Mouse (Mus musculus) right cerebral cortex, postnatal 36 days (tissue): ENCODE data around the gene Tut1.
A peak's percentile ranks its signal among the peaks of the same experiment; 100 is the strongest.

Experiments
- DNase-seq, 2 experiments: peaks; one replicate each; pipeline ENCODE4 v3.0.0; 2022; ENCODE audit warnings: low spot score in 2 of 2, mixed read lengths in 1 of 2

The Tut1 gene

DNA sequence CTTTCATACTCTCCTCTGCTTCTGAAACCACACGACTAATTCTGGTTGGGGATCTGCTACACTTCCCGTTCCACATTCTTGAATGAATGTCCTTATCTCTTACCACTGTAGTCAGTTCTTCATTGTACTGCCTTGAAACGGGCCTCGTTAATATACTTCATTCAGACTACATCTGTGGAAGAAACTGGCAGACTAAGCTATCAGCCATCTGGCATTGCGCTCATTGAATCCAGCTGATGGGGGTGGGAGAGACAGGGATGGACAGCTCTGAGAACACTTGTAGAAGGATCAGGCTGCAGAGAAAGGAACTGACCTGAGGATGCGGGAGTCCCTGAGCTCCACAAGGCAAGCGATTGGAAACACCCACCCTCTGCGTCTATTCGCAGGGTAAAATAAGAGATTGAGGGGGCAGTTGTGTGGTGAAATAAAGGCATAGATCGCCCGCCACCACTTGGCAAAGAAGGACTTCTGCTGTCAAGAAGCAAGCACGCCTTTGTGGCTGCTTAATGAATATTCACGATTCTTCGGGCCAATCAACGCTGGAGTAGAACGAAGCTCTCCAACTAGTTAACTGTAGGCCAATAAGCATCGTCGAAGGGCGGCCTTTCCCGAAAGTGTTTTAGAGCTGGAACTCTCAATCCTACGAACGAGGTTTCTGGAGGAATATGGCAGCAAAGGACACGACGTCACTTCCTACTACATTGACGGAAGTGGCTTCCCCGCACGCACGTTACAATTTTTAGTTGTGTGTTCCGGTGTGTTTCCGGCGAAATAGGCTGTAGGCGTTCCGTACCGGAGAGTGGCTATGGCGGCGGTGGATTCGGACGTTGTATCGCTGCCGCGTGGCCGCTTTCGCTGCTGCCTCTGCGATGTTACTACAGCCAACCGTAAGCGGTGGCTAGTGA, at the start of gene Tut1:
TSS of gene Tut1 (plus strand) at position 713 of the 905 bp plus-strand sequence.
- DNase-seq = peak; percentile 91 to 93

- DNase-seq = no peak
Observed at GRCm38 (mm10) chr19:8908531-8908930, 45.1 kb upstream of the Tut1 start.

DNA sequence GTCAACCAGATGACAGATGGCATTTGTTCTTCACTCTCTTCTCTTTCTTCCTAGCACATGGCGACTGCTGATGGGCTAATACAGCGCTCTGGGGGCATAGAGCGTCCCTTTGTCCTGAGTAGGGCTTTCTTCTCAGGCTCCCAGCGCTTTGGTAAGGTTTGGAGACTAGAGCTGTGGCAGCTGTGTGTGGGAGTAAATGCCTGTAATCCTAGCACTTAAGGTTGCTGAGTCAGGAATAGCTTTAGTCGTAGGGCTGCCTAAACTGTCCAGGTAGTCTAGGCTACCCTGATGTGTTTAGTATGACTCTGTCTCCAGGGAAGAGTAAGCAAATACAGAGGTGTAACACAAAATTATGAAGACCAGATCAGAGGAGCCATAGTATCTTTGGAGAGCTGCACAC, 41.8 kb upstream of the Tut1 start:
- DNase-seq = no peak

GRCm38 (mm10) chr19:8914212-8914611, 39.4 kb upstream of the Tut1 start:
- DNase-seq = peak in 1 of 2 experiments; percentile 61

DNA sequence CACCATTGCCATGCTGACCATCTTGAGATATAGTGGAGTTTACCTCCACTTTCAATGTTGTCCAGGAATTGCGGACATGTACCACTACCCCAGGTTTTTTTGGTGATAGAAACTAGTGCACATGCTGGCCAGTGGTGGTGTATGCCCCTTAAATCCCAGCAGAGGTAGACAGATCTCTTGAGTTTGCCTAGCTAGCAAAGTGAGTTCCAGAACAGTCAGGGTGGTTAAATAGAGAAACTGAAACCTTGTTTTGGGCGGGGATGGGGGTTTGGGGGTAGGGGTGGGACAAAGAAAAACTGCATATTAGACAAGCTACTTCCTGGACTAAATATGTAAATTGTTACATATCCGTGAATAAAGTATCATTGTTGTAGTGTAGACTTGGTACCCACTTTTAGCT, 34.6 kb upstream of the Tut1 start:
- DNase-seq = no peak

DNA sequence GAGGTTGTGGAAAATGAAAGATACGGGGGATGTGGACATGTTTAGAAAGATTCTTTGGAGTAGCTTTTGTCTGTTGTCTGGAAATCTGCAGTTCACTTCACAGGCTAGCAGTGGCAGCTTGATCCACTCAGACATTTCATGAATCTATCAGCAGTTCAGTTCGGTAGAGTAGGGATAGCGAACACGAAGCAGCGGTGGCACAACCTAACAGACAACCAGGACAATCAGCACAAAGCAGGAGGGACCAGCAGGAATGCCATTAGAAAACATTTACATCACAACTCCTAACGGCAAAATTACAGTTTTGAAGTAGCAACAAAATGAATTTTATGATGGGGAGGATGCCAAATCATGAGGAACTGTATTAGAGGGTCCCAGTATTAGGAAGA, 34.0 kb upstream of the Tut1 start:
- no peak for DNase-seq

- peak; percentile 92 to 94 for DNase-seq
Observed at GRCm38 (mm10) chr19:8920073-8920736, 33.4 kb upstream of the Tut1 start, which contains the start of gene B3gat3. Gene B3gat3, plus strand, starts transcription at chr19:8920374.

- no peak for DNase-seq
Observed at GRCm38 (mm10) chr19:8920836-8921291, 32.8 kb upstream of the Tut1 start.

DNA sequence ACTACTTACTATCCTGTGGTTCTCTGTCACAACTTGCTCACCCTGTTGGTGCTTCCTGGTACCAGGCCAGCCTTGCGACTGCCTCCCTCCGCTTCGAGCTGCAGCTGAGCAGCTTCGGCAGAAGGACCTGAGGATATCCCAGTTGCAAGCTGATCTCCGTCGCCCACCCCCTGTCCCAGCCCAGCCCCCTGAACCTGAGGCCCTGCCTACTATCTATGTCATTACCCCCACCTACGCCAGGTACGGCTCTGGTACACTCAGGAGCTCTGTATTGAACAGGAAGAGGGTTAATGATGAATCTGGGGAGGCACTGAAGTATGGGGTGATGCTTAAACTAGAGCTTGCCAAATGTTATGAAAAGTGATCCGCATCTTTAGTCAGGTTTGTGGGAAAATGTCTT, 31.9 kb upstream of the Tut1 start:
- no peak for DNase-seq

DNA sequence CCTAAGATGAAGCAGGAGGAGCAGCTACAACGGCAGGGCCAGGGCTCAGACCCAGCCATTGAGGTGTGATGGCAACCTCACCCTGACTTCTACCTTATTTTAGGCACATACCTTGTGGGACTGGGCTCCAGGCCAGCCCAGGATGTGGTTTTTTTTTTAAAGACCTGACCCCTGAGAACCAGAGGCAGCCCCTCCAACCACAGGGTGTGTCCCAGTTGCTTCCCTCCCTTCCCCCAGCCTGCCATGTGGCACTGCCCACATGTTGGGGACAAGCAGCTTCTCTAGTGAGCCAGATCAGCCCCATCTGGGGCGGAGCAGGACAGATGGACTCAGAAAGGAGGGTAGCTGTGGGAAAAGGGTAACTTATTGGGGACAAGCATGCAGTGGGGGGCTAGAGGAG, 26.9 kb upstream of the Tut1 start:
- DNase-seq = no peak

- no peak for DNase-seq
Observed at GRCm38 (mm10) chr19:8927891-8928525, 25.6 kb upstream of the Tut1 start.

DNA sequence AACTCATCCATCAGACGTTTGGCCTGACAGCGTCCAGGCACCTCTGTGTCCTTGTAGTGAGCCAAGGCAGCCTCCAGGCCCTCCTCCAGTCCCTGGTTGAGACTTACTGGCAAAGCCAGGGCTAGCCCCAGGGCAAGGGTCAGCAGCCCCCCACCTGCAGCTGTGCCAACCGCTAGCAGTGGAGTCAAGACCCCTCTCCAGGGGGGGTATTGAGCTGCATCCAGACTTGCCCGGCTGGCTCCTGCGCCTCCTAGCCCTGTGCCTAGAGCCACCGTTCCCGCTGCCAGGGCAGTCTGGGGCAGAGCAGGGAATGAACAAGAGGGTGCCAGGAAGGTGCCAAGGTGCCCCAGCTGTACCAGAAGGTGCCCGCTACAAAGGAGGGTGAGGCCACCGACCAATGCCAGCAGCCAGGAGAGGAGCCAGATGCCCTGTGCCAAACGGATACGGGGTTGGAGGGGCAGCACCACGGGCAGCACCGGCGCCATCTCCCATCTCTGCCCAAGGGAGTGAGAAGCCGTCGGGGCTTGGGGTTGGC, 24.9 kb upstream of the Tut1 start:
- no peak for DNase-seq

DNA sequence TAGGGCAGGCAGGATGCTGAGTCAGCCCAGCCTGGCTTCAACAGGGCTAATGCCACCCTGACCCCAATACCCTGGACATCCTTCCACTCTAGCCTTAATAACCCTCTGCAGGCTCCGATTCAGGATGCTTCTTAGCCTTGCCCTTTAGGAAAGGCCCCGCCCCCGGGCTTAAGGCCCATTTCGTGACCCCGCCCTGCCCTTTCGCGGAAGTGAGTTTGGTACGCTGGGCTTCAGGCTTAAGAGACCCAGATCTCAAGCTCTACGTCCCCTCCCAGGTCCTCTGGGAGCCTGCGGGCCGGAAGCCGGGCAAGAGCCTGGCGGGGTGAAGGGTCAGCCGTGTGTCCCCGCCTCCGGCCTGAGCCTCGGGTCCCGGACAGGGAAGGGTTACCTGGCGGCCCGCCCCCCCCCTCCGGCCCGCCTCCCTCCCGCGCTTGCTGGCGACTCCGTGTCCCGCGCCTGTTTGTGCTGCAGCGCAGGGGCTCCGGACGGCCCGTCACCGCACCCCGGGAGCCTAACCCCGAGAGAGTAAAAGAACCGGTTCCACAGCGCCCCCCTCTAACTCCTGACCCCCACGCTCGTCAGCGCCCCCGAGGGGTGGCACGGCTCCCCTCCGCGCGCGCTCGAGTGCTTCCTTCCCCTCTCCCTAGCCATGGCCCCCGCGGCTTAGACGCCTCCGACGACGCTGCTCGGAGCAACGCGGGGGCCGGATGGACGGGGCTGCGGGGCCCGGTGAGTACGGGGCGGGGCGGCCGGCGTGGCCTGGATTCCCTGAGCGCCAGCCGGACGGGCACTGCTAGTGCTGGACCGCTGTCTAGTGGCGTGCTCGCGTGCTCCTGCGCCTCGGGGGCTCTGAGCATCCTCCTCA, 24.2 kb upstream of the Tut1 start, which contains the start of the genes Rom1 and Eml3:
TSS of gene Rom1 (minus strand) at position 133 of the 865 bp plus-strand sequence.
TSS of gene Eml3 (plus strand) at position 329 of the 865 bp plus-strand sequence.
- DNase-seq = no peak

DNA sequence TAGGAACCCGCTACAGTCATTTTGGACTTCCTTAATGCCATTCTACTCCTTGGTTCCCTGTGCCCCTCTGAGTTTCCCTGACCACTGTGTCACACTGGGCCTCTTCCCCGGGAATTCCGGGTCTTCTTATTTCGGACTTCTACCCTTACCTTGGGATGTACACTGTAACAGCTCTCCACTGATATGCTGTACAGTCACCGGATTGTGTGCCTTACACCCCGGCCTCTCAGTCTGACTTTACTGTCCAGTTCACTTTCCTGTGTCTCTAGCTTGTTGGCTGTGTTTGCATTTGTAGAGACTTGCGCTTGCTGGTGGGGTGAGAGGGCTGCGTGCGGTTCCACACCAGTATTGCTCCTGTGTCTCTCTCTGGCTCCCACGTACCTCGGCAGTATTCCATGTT, 23.5 kb upstream of the Tut1 start:
- DNase-seq = no peak

DNA sequence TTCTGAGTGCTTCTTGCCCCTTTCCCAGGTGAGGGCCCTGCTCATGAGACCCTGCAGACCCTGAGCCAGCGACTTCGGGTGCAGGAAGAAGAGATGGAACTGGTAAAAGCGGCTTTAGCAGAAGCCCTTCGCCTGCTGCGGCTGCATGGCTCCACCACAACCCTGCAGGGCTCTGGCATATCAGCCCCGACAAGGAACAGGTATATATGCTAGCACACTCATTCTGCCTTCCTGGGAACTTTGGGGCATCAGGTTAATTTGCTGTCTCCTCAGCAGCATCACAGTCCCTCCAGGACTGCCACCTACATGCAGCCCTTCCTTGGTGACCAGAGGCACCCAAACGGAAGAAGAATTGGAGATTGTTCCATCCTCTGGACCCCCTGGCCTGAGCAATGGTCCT, 22.9 kb upstream of the Tut1 start:
- no peak for DNase-seq

DNA sequence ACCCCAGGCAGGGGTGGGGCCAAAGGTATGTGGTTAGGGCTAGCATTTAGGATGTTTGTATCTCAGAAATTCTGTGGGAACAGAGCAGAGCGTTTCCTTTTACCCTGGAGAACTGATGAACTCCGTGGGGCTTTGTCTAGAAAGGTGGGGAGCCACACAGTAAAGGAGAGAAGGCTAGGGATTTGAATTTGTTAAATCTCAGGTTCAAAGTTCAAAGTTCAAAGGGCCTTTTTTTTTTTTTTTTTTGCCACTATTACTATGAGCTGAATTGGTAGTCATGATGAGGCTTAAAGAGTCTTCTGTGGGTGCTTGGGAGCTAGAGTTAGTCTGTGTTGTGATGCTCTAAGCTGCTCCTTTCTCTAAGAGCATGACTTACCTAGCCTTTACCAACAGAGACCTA, 16.9 kb upstream of the Tut1 start:
- no peak for DNase-seq

GRCm38 (mm10) chr19:8940526-8941133, 13.0 kb upstream of the Tut1 start:
- DNase-seq = no peak

DNA sequence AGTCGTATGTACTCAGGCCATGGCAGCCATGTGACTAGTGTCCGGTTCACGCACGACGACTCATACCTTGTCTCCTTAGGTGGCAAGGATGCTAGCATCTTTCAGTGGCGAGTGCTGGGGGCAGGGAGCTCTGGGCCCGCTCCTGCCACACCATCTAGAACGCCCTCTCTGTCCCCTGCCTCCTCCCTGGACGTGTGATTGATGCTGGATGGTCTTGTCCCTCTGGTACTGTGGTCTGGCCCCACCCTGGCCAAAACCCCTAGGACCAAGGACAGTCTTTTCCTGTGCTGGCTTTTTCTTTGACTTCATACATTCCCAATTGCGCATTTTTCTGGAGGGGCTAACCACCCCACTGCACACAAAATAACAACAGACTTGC, 12.5 kb upstream of the Tut1 start:
- no peak for DNase-seq

DNA sequence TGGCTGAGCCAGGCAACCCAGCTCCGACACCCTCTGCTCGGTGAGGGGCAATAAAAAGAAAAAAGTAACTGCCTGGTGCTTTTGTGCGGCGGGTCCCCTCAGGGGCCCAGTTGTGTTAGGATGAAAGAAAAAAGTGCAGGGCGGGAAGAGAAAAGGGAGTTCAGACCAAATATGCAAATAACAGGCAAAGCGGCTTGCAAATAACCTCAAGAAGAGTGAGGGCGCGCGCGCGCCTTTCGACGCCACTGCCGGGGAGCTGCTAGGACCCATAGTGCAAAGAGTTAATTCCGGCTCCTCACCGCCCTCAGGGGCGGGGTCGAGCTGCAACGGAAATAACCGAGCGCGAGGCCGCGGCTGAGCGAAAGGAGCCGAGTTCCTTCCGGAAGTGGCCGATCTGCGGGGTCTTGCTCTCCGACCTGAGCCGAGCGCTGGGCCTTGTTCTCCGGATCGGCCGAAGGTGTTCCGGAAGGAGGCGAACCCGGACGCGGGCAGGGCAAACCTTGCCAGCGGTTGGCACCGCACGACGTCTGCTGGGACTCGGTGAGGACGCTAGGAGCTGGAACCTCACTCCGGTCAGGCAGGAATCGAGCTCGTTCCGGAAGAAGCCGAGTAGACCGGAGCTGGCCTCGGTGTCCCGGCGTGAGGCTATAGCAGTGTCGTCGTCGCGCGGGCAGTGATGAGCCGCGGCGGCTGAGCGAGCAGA, 12.0 kb upstream of the Tut1 start, which contains the start of gene Mta2:
TSS of gene Mta2 (plus strand) at position 361 of the 703 bp plus-strand sequence.
- DNase-seq = peak; percentile 89 to 90
